Mouse (Mus musculus) gastrocnemius, postnatal 36 days (tissue): ENCODE results near the gene Etl4. TPM values are rescaled to one million over a fixed set of nuclear protein-coding genes. Genes with fewer than 3 reads are reported as not detected.
"Not testable (repeated sequence)": the region's sequence is repeated elsewhere in the genome, so short reads cannot be mapped to it uniquely, and the experiment has no call there.

Experiments
- DNase-seq, 2 experiments: peaks; one replicate each; pipeline ENCODE4 v3.0.0; 2022
- intact Hi-C: fragments of 180-260 bp; cut with DNase I; formaldehyde crosslinking; loops from one replicate; pipeline ENCODE4 v1.15.1; 2025
- total RNA-seq, 2 experiments: library from RNA; stranded (reverse); gene quantifications; 2 replicates each; pipeline ENCODE4 v1.2.3; 2021

Etl4 gene
- total RNA-seq, 2 experiments from 2014 or later, result 50.1 to 52.0 TPM

- intact Hi-C loops, result no loop called here
- no peak for DNase-seq
Measured at GRCm38 (mm10) chr2:20669367-20669766, 759.8 kb downstream of the Etl4 start.

DNA sequence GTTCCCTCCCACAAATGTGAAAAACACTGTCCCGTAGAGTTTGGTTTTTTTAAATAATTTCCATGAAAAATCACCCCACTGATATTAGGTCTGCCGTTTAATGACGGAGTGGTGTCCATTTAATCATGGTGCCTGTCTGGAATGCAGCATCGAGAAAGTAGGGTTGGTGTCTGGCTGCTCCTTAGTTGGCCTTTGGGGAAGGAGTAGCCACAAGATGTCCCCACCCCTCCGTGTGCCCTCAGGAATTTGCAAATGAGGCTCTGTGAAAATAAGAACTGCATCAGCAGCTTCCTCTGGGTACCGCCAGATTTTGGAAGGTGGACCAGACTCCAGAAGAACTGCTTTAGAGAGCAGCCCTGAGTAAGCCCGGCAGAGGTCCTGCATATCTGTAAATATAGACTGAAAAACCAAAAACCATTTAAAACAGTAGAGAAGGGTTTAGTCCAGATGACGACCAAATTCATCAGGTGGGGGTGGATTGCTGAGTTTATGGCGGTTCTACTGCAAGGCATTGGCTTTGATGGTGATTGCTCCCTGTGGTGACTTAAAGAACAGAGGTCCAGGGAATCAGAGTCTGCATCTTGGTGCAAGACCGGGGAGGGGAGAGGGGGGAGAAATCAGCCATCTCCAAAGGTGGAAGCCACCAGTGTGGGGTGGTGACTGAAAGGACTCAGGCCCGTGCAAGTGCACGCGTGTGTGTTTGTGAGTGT is 762.1 kb downstream of the Etl4 start:
- intact Hi-C loops, result loop anchor here (2.0 kb wide), 1 partner anchor 395 kb away; no protein-coding TSS in a partner anchor
- no peak for DNase-seq

DNA sequence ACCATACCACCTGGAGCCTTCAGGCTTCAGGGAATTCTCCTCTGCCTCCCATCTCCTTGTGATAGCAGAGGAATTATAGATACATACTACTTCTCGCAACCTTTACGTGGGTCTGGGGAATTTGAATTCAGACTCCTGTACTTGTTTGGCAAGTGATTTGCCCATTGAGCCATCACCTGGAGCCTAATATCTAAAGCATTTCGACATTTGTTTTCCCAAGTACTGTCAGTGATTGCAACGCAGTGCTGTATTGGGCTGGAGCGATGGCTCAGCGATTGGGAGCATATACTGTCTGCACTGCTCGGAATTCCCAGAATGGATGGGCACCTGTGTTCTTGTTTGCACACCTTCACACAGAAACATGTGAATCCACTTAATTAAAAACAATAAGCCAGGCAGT is 762.7 kb downstream of the Etl4 start:
- intact Hi-C loops, result loop anchor here (2.0 kb wide), 1 partner anchor 395 kb away; no protein-coding TSS in a partner anchor

DNA sequence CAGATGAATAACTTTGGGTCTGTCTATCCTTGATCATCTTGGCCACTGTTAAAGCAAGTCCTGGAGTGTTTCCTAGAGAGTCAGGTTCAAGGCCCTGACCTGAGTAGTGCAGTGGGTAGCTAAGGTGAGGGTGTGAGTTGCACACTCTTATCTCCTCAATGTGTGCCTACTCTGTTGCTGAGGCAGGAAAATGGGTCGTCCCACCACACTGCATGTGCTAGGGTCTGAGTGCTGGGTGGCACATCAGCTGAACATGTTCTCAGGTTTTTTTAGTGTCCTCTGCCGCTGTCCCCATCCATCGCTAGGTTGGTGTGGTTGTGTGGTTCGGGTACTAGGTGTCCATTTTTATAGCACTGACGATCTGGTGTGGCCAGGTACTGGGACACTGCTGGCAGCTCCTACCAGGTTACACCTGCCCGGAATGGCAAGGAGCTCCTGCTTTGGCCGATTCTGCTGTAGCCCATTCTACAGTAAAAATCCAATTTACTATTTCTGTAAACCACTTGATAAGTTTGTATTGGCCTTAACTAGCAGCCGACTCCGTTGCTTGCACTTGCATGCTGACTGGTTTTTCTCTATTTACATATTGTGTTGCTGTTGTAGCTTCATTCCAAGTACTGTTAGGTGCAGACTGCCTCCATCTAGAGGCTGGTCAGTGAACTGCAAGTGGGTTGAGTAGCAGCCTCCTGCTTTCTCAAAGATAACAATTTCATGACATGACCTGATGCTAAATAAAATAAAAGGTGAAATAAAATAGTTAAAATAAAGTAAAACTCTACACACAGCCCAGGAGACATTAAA is 763.4 kb downstream of the Etl4 start:
- intact Hi-C loops, result loop anchor here (2.0 kb wide), 1 partner anchor 396 kb away; no protein-coding TSS in a partner anchor
- DNase-seq, result peak; percentile 24 to 39

More for the DNA sequence above, 762.7 kb downstream of the Etl4 start:
- DNase-seq, result no peak

DNA sequence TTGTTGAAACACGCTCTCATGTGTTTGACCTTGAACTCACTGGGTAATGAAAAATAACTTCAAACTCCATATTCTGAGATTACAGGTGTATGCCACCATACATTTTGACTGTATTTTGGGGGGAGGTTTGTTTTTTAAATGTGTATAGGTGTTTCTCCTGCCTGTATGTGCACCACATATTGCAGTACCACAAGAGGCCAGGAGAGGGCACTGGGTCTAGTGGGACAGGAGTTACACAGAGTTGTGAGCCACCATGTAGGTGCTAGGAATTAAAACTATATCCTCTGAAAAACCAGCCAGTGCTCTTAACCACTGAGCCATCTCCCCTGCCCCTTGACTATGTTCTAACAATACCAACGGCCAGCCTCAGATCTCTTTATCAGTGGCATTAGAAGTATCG is 766.8 kb downstream of the Etl4 start:
- no peak for DNase-seq
- intact Hi-C loops, result loop anchor here (5.0 kb wide), 1 partner anchor 101 kb away; no protein-coding TSS in a partner anchor

GRCm38 (mm10) chr2:20678793-20679192 is 769.2 kb downstream of the Etl4 start:
- intact Hi-C loops, result loop anchor here (5.0 kb wide), 1 partner anchor 99 kb away; no protein-coding TSS in a partner anchor
- no peak for DNase-seq

DNA sequence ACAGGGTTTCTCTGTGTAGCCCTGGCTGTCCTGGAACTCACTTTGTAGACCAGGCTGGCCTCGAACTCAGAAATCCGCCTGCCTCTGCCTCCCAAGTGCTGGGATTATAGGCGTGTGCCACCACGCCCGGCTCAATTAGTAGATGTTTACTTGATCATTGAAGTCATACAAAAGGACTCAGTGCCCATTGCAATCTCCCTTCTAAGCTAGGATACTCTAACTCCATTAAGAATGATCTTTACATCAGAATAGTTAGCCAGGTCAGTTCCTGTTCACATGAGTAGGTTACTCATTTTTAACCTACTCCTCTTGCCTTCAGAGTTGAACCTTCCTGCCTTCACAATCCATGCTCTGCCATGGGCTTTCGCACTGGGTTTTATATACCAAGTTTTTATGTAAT is 772.6 kb downstream of the Etl4 start:
- intact Hi-C loops, DNase-seq: not testable (repeated sequence)

- intact Hi-C loops, result no loop called here
- DNase-seq, result no peak
Measured at GRCm38 (mm10) chr2:20689389-20689788, 779.8 kb downstream of the Etl4 start.

DNA sequence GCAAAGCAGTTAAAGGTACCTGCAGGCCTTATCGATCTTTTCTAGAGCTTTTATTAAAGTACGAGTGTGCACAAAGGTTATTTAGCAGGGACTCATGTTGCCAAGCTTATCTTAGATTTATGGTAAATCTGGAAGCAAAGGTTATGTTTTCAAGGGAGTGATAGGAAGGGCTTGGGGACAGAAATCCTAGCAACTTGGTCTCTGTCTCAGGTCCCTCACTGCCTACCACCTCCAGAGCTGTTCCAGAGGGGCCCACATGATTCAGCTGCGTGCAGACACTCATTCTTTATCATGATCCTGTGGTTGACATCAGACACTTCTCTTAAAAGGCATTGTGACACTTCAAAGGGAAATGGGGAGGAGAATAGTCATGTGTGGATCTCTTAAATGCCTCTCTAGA is 783.3 kb downstream of the Etl4 start:
- intact Hi-C loops, result no loop called here
- DNase-seq, result no peak

- peak in 1 of 2 experiments; percentile 17 for DNase-seq
- intact Hi-C loops, result no loop called here
Measured at GRCm38 (mm10) chr2:20693772-20694171, 784.2 kb downstream of the Etl4 start.

GRCm38 (mm10) chr2:20697719-20698118 is 788.1 kb downstream of the Etl4 start:
- no peak for DNase-seq
- intact Hi-C loops, result no loop called here

GRCm38 (mm10) chr2:20705110-20705509 is 795.5 kb downstream of the Etl4 start:
- intact Hi-C loops, result no loop called here
- DNase-seq, result no peak

GRCm38 (mm10) chr2:20710589-20710988 is 801.0 kb downstream of the Etl4 start:
- DNase-seq, result no peak
- intact Hi-C loops, result no loop called here

- intact Hi-C loops, result no loop called here
- DNase-seq, result no peak
Measured at GRCm38 (mm10) chr2:20711024-20711423, 801.4 kb downstream of the Etl4 start.

DNA sequence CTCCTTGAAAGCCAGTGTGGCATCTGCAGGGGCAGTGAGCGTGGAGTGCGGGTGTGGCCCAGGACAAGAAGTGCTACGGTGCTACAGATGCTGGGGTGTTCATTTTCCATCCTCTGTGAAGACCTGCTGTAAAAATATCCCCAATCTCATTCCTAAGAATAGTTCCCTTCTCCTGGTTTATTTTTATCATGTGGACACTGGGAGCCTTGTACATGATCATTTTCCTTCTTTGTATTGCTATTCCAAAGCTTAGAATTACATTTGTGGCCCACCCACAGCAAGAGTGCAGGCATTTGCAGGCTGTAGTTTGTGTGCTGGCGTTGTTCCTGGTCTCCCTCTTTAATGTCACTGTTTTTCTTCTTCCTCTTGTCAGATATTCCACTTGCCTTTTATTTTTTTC is 809.5 kb downstream of the Etl4 start:
- intact Hi-C loops, result no loop called here
- DNase-seq, result no peak

DNA sequence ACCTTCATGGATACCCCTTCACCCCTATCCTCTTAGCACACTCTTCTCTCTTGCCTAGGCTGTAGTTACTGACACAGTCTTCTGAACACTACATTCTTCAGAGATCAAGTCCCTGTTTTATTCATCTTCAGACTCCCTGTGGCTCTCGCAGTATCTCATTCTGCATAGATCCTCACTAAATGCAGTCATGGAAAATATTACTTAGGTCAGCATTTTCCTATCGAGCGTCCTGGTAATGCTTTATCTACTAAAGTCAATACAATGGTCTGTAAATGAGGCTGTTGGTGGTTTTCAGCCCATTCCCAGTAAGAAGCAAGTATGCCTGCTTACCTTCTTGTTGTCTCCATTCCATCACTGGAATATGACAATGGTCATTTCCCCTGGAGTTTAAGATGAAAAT is 811.5 kb downstream of the Etl4 start:
- DNase-seq, result no peak
- intact Hi-C loops, result no loop called here

DNA sequence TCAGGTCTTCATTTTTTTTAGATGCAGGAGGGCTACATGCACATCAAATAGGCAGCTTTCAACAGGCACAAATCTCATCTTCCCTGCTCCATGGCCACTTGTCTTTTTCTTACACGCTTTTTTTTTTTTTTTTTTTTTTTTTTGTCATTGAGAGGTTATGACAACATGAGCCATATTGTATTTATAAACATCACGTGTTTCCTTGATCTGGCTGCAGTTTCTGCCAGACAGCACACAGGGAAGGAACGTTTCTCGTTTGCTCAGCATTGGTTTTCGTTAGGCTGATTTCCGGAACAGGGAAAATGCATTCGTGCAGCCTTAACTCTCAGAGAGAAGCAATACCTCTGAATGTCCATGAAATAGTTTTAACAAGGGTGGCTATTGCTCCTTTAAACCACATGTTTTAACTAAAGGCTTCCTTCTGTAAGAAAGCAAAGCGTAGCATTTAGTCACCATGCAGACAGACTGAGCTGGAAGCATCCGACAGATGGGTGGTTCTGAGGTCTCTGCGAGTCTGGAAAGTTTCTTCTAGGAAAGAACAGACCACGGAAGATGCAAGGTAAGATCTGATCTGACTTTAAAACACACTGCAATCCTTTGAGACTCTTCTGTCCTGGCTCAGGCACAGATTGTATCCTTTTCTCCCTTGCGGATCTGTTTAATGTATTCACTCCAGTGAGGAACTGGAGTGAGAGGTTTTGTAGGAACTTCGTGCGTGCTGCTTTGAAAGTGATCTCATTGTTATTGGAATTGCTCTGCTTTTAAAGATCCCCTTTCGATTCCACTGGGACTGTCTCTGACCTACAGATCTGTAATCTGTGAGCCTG is 812.8 kb downstream of the Etl4 start:
- intact Hi-C loops, result no loop called here
- DNase-seq, result no peak

GRCm38 (mm10) chr2:20723990-20724745 is 814.6 kb downstream of the Etl4 start:
- no peak for DNase-seq
- intact Hi-C loops, result no loop called here

- intact Hi-C loops, result no loop called here
Measured at GRCm38 (mm10) chr2:20726974-20727373, 817.4 kb downstream of the Etl4 start.

More at GRCm38 (mm10) chr2:20726974-20727373, 817.4 kb downstream of the Etl4 start:
- no peak for DNase-seq
